Mouse (Mus musculus) E14TG2a.4 (cell line): ENCODE measurements around the gene Cpsf7.

Source experiments
- CTCF ChIP-seq: conservative IDR thresholded peaks from 2 replicates; pipeline ENCODE4 v1.5.1; 2014; ENCODE audit warnings: low read length
- NANOG ChIP-seq: IDR thresholded peaks from 2 replicates; pipeline ENCODE4 v1.6.1; 2014; ENCODE audit warnings: borderline replicate concordance, low read length, mixed read lengths
- POU5F1 ChIP-seq: IDR thresholded peaks from 2 replicates; pipeline ENCODE4 v1.6.1; 2014; ENCODE audit warnings: low read length, borderline replicate concordance

DNA sequence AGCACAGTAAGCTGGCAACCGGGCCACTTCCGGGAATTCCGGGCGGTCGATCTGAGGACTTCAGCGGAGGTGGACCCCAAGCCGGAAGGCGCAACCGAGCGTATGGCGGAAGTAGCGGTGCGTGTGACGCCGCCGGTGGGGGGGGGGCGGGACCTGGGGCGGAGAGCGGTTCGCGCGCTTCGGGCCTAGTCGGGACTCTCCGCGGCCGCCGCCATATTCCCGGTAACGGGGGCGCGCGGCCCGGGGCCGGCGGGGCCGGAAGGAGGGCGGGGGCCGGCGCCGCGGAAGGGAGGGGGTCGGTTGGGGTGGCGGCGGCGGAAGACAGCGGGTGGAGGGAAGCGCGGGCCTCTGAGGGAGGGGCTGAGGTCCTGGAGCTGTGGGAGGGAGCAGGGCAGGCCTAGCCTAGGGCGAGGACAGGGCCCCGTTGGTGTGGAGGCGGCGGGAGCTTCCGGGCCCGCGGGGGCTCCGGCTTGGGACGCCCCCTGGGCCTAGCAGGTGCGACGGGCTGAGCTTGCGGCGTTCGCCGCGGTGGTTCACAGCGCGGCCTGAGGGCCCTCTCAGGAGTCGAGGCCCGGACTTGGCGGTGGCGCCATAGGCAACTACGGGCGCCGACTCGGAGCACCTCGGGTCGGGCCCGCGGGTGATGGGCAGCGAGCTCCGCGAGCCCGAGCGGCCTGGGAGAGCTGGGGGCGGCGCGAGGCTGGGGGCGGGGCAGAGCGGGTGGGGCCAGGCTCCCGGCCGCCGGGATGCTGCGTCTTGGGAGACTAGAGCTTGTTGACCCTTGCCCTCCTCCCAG, at the start of gene Cpsf7:
- no peak for TF ChIP-seq CTCF
- no peak for TF ChIP-seq POU5F1
- no peak for TF ChIP-seq NANOG
